Mouse (Mus musculus) urinary bladder, postnatal 10 days (tissue): ENCODE results near the gene Gck.

ENCODE experiments used
- DNase-seq: peaks from one replicate; pipeline ENCODE4 v3.0.0; 2022; ENCODE audit warnings: low spot score

Gene Gck

GRCm38 (mm10) chr11:5949586-5950352 lies at the start of gene Gck:
TSS of gene Gck (minus strand) at chr11:5950081.
- no peak for DNase-seq

GRCm38 (mm10) chr11:5998472-5998871 lies 48.6 kb upstream of the Gck start:
- DNase-seq, result no peak

DNA sequence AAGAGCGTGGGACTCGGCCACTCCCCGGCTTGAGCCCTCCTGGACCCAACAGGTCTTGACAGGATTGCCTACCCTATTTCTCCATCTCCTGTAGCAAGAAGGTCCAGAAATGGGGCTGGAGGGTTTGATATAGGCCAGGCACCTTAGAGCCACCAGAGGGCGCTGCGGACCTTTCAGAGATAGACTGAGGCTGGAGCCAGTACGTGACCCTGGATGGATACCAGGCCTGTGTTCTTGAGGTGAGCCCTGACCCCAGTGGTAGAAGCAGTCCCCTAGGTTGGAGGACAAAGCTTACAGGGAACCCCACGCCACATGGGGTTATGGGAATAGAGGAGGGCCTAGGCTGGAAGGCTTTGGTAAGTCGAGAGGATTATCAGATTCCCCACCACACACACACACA lies 46.1 kb upstream of the Gck start:
- DNase-seq, result peak; percentile 51

DNA sequence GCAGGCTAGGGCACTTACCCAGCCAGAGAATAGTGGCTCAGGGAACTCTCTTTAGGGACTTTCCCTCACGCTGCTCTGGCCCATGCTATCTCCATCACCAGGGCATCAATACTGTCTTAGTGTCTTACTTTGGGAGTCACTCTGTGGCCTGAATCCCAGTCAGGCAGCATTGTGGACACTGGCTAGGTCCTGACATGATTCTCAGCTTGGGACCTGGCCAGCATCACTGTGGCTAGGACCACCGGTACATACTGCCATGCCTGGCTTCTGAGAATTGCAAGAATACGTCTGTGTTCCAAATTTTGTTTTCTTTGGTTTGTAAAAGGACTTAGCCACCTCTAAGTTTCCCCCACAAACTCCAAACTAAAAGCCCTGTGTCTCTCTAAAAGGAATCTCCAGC lies 45.0 kb upstream of the Gck start:
- DNase-seq, result no peak

GRCm38 (mm10) chr11:5994212-5994611 lies 44.3 kb upstream of the Gck start:
- no peak for DNase-seq

GRCm38 (mm10) chr11:5990910-5991309 lies 41.0 kb upstream of the Gck start:
- DNase-seq, result no peak

DNA sequence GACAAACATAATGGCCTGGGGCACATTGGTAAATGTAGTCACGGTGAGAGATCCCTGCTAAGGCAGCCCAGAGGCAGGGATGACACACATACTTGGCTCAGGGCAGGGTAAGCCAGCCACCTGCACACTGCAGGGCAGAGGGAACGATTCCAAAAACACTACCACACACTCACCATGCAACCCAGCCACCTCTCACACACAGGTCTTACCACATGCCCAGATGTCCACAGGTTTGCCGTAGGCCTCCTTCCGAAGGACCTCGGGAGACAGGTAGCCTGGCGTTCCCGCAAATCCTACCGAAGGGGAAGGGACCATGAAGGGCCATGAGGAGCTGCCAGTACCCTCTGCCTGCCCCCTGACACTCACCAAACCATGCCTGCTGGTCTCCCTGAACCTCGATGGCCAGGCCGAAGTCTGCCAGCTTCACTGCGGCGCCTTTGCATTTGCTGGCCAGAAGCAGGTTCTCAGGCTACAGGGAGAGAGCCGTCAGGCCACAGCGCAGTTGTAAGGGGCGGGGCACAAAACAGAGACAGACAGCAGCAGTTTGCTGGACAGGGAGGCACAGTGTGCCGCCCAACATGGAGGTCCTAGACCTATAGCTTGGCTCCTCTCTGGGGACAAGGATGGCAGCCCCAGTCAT lies 40.2 kb upstream of the Gck start:
- DNase-seq, result no peak

DNA sequence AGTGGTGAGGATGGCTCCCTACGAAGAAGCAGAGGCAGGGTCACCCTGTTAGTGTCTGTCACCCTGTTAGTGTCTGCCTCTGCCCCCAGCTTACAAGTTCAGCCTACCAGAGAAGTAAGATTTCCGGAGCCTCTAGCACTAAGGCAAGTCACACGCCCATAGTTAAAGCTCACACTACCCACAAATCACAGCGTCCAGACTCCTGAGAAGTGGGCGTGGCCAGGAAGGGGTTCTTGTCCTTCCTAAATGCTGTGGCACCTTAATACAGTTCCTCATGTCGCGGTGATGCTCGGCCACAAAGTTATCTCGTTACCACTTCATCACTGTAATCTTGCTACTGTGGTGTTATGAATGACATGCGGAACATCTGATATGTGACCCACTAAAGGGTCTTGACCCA lies 38.2 kb upstream of the Gck start:
- no peak for DNase-seq

GRCm38 (mm10) chr11:5983629-5984028 lies 33.7 kb upstream of the Gck start:
- no peak for DNase-seq

DNA sequence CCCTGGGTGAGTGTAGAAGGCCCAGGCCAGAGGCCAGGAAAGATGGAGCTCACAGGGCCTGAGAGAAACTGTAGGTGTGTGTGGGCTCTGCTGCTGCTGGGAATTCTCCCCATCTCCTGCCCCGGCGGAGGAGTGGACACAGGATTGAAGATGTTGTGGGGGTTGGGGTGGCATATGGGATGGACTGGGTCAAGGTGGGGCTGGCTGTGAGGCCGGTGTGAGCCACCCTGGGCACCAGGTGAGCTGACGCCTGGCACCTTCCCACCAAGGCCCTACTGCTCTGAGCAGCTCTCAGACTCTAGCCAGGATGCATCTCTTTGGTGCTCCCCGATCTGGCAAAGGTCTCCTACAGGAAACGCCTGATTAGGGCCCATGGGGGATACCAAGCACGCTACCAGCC lies 31.4 kb upstream of the Gck start:
- DNase-seq, result no peak

GRCm38 (mm10) chr11:5980561-5980960 lies 30.7 kb upstream of the Gck start:
- no peak for DNase-seq

DNA sequence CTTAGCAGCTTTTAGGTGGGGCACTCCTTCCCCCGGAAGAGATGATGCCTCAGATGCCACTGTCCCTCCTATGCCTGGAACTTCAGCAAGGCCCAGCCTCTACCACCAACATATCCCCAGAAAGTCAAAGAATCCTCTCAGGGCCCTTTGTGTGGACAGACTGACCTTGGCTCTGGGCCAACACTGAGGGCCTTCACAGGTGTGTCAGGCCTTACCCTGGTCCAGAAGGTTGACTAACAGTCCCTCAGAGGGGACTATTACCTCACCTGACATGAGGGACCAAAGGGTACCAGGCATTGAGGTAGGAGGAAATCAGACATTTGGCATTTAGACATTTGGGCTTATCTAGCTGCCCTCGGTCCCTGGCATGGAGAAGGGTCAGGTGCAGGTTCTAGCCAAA lies 30.2 kb upstream of the Gck start:
- DNase-seq, result no peak

- DNase-seq, result no peak
Observed at GRCm38 (mm10) chr11:5979088-5979487, 29.2 kb upstream of the Gck start.

GRCm38 (mm10) chr11:5976106-5976505 lies 26.2 kb upstream of the Gck start:
- DNase-seq, result no peak

GRCm38 (mm10) chr11:5975068-5975467 lies 25.2 kb upstream of the Gck start:
- DNase-seq, result no peak

DNA sequence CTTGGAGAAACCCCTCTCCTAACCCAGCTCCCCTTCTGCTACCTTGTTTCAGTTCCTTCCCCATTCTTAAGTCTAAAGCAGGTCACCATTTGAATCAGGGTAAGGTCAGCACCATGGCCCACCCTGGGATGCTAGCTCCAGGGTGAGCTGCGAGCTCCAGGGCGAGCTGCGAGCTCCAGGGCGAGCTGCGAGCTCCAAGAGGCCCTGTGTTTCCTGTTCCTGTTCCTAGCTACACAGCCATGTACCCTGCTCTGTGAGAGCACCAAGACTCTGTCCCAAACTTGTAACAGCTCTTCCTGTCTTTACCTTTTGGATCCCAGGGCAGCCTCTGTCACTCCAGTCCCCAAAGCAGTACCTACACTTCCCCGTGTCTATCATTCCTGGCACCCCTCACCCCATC lies 24.2 kb upstream of the Gck start:
- no peak for DNase-seq

GRCm38 (mm10) chr11:5973151-5973550 lies 23.3 kb upstream of the Gck start:
- DNase-seq, result no peak

DNA sequence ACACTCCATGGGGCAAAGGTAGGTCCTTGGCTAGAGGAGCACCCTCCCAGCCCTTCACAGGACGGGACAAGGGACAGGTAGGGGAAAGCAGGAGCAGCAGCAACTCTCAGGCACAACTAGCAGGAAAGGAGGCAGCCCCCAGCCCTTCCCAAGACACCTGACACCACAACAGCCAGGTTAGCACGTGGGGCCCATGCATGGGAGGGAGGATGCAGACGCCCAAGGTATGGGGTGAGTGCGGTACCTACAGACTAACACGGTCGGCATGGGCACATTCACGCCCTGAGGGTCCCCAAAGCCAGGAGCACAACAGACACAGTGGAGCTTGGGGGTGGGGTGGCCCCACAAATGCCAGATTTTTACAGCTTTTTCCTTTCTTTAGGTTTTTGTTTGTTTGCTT lies 21.3 kb upstream of the Gck start:
- DNase-seq, result no peak

- DNase-seq, result no peak
Observed at GRCm38 (mm10) chr11:5968223-5968622, 18.3 kb upstream of the Gck start.

- no peak for DNase-seq
Observed at GRCm38 (mm10) chr11:5966751-5967150, 16.9 kb upstream of the Gck start.

DNA sequence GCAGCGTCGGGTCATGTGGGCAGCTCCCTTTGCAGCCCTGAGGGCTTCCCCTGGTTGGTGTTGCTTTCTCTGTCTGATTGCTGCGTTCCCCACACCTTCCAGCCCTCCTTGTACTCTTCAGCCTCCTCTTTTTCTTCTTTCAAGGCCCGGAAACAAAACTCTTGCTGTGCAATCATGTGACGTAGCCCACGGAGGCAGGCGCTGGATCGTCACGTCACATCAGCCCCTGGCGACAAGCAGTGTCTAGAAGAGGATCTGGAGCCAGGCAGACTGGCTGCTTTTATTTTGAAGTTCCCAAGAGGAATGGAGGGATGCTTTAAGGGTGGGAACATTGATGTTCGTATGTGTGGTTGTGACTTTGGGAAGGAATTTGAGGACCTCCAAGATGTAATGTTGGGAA lies 16.0 kb upstream of the Gck start:
- no peak for DNase-seq

DNA sequence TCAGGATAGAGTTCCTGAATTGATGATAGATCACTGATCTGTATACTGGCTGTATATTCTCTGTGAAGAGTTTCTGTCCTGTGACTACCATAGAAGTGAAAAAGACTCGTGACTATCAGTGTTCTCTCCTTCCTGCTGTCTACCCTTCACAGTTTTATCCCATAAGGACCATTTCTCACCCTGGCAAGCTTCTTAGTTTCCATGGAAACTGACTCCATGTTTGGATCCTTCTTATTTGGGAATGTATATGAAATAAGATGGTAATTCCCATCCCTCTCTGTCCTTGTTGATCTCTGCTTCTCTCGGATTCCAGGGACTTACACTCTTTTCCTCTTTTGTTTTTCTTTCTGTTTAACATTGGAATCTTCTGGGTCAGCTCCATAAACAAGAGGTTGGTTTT lies 10.2 kb upstream of the Gck start:
- DNase-seq, result no peak

- DNase-seq, result peak; percentile 81
Observed at GRCm38 (mm10) chr11:5955546-5956276, 5.8 kb upstream of the Gck start, which contains the start of gene Ykt6. TSS of gene Ykt6 (plus strand) at chr11:5955693.
